Mouse (Mus musculus) heart, postnatal 4 days (tissue): ENCODE data around the gene Snrpd3. TPM values are rescaled to one million over a fixed set of nuclear protein-coding genes. Genes with fewer than 3 reads are reported as not detected.
"Not testable (repeated sequence)": the region's sequence is repeated elsewhere in the genome, so short reads cannot be mapped to it uniquely, and the experiment has no call there.

ENCODE experiments used
- DNase-seq: peaks from one replicate; pipeline ENCODE4 v3.0.0; 2021
- total RNA-seq, 2 experiments: library from RNA; stranded (reverse); gene quantifications; 2 replicates each; pipeline ENCODE4 v1.2.3; 2021

The Snrpd3 gene
- total RNA-seq = 100 to 1,000 TPM in 1 of 2 experiments, 10 to 100 TPM in 1; 94.4 to 103 TPM

GRCm38 (mm10) chr10:75517073-75517757 lies at the start of gene Snrpd3:
Snrpd3 (plus strand) TSS chr10:75517551.
- peak; percentile 94 for DNase-seq

- no peak for DNase-seq
Measured at GRCm38 (mm10) chr10:75473411-75473810, 43.9 kb upstream of the Snrpd3 start.

GRCm38 (mm10) chr10:75474571-75474970 lies 42.8 kb upstream of the Snrpd3 start:
- DNase-seq = no peak

- not testable (repeated sequence) for DNase-seq
Measured at GRCm38 (mm10) chr10:75475139-75475850, 42.1 kb upstream of the Snrpd3 start.

GRCm38 (mm10) chr10:75477034-75477433 lies 40.3 kb upstream of the Snrpd3 start:
- peak; percentile 38 for DNase-seq

GRCm38 (mm10) chr10:75479955-75480354 lies 37.4 kb upstream of the Snrpd3 start:
- no peak for DNase-seq

GRCm38 (mm10) chr10:75481703-75482102 lies 35.6 kb upstream of the Snrpd3 start:
- no peak for DNase-seq

GRCm38 (mm10) chr10:75482271-75482670 lies 35.1 kb upstream of the Snrpd3 start:
- no peak for DNase-seq

- no peak for DNase-seq
Measured at GRCm38 (mm10) chr10:75482919-75483483, 34.4 kb upstream of the Snrpd3 start.

- DNase-seq = no peak
Measured at GRCm38 (mm10) chr10:75484066-75484465, 33.3 kb upstream of the Snrpd3 start.

GRCm38 (mm10) chr10:75484767-75485166 lies 32.6 kb upstream of the Snrpd3 start:
- DNase-seq = no peak

- peak; percentile 90 for DNase-seq
Measured at GRCm38 (mm10) chr10:75486086-75486979, 31.0 kb upstream of the Snrpd3 start.

- no peak for DNase-seq
Measured at GRCm38 (mm10) chr10:75487131-75487530, 30.2 kb upstream of the Snrpd3 start.

- DNase-seq = no peak
Measured at GRCm38 (mm10) chr10:75489522-75489921, 27.8 kb upstream of the Snrpd3 start.

- no peak for DNase-seq
Measured at GRCm38 (mm10) chr10:75490731-75491130, 26.6 kb upstream of the Snrpd3 start.

GRCm38 (mm10) chr10:75491234-75491935 lies 26.0 kb upstream of the Snrpd3 start:
- DNase-seq = no peak

GRCm38 (mm10) chr10:75491936-75492262 lies 25.5 kb upstream of the Snrpd3 start:
- DNase-seq = no peak

GRCm38 (mm10) chr10:75495304-75495703 lies 22.0 kb upstream of the Snrpd3 start:
- no peak for DNase-seq

- DNase-seq = no peak
Measured at GRCm38 (mm10) chr10:75495921-75496320, 21.4 kb upstream of the Snrpd3 start.

- not testable (repeated sequence) for DNase-seq
Measured at GRCm38 (mm10) chr10:75499214-75499613, 18.1 kb upstream of the Snrpd3 start.

- no peak for DNase-seq
Measured at GRCm38 (mm10) chr10:75499791-75500190, 17.6 kb upstream of the Snrpd3 start.

GRCm38 (mm10) chr10:75500345-75500744 lies 17.0 kb upstream of the Snrpd3 start:
- DNase-seq = no peak
